Mouse (Mus musculus): ENCODE results near the gene Olfr128. TPM values are rescaled to one million over a fixed set of nuclear protein-coding genes. Genes with fewer than 3 reads are reported as not detected.
"Not testable (repeated sequence)": the region's sequence is repeated elsewhere in the genome, so short reads cannot be mapped to it uniquely, and the experiment has no call there.

Olfr128 gene
- total RNA-seq (2021): not detected in 2 replicates
- long read RNA-seq: 0 reads

- no peak for DNase-seq
These were observed at the start of gene Olfr128 for GRCm38 (mm10) chr17:37920248-37920647. Gene Olfr128 (plus strand): TSS chr17:37920548.

DNA sequence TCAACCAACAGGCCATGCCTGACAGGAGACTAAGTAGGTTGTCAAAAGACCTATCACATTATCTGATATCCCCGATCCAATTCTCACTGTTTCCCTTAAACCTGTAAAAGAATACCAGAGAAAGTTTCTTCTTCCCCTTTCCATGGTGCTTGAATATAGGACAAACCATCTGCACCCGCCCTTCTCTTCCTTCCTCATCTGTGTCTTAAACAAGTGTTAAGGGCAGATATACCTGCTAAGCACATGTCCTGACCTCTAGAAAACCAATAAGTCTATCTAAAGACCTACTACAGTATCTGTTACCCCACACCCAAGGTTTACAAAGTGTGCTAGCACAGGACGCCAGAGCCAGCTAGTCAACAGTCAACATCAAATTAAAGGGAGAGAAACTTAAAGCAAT lies 46.5 kb upstream of the Olfr128 start:
- DNase-seq: no peak

DNA sequence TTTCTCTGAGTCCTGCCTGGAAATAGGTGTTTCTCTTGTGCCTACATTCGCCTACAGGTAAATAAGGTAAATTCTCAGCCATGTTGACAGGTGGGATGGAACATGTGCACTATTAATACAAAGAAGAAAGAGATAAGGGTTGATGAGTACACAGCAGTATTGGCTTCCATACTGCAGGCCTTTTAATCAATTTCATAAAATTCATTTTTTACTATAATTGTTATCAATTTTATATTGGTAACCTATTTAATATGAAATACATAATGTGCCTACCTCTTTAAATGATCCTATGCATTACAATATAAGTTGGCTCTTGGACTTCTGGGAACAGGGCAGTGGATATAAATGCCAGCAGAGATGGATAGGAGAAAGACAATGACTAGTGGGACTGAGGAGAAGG lies 20.2 kb upstream of the Olfr128 start, which contains the start of gene Olfr127:
Gene Olfr127, plus strand, starts transcription at position 301 of the 400 bp plus-strand sequence.
- no peak for DNase-seq

GRCm38 (mm10) chr17:37906821-37907220 lies 13.5 kb upstream of the Olfr128 start:
- DNase-seq: not testable (repeated sequence)

GRCm38 (mm10) chr17:37952979-37953378 lies 32.6 kb downstream of the Olfr128 start, which contains the start of gene Olfr761:
Gene Olfr761 (minus strand): TSS chr17:37953079.
- no peak for DNase-seq

- no peak for DNase-seq
These were observed 53.2 kb downstream of the Olfr128 start for GRCm38 (mm10) chr17:37973591-37973990.

Other genes with a start within 250 kb of the Olfr128 start
- gene Olfr119, start 224.0 kb upstream of the Olfr128 start, total RNA-seq (2021): not detected in 2 replicates
- not detected in 2 replicates for gene Olfr120, start 198.7 kb upstream of the Olfr128 start, total RNA-seq (2021)
- gene Olfr121, start 171.7 kb upstream of the Olfr128 start, total RNA-seq (2021): not detected in 2 replicates
- not detected in 2 replicates for gene Olfr122, start 151.9 kb upstream of the Olfr128 start, total RNA-seq (2021)
- not detected in 2 replicates for gene Olfr123, start 127.0 kb upstream of the Olfr128 start, total RNA-seq (2021)
- not detected in 2 replicates for gene Olfr124, start 120.7 kb upstream of the Olfr128 start, total RNA-seq (2021)
- gene Olfr125, start 87.6 kb upstream of the Olfr128 start, total RNA-seq (2021): not detected in 2 replicates
- gene Olfr126, start 73.1 kb upstream of the Olfr128 start, total RNA-seq (2021): not detected in 2 replicates
- not detected in 2 replicates for gene Olfr127, start 20.1 kb upstream of the Olfr128 start, total RNA-seq (2021)
- not detected in 2 replicates for gene Olfr761, start 32.5 kb downstream of the Olfr128 start, total RNA-seq (2021)
- not detected in 2 replicates for gene Olfr129, start 139.5 kb downstream of the Olfr128 start, total RNA-seq (2021)
- gene Olfr130, start 143.4 kb downstream of the Olfr128 start, total RNA-seq (2021): not detected in 2 replicates
- not detected in 2 replicates for gene Olfr131, start 168.1 kb downstream of the Olfr128 start, total RNA-seq (2021)
- gene Olfr132, start 214.0 kb downstream of the Olfr128 start, total RNA-seq (2021): not detected in 2 replicates
- gene Olfr133, start 224.7 kb downstream of the Olfr128 start, total RNA-seq (2021): not detected in 2 replicates